Mouse (Mus musculus) inflammation-experienced regulatory T-cells, adult 6 months (primary cell): Measurements from ENCODE around the gene Gm37240. TPM values are rescaled to one million over a fixed set of nuclear protein-coding genes. Genes with fewer than 3 reads are reported as not detected.

Experiments
- ATAC-seq: one replicate; pipeline ENCODE4 v1.8.0; 2017
- polyA plus RNA-seq, 3 experiments: library from polyadenylated mRNA; unstranded; fragments of 100-300 nt; shearing (Covaris generic); gene quantifications; one replicate each; pipeline ENCODE4 v1.2.1; 2017

Gene Gm37240
- polyA plus RNA-seq, 3 experiments from 2014 or later = 0.74 to 4.1 (median 0.98) TPM

GRCm38 (mm10) chr3:85863996-85864395, 23.3 kb downstream of the Gm37240 start:
- no peak for ATAC-seq

- ATAC-seq = no peak
Observed at GRCm38 (mm10) chr3:85862886-85863285, 24.4 kb downstream of the Gm37240 start.

- no peak for ATAC-seq
Observed at GRCm38 (mm10) chr3:85860996-85861395, 26.3 kb downstream of the Gm37240 start.

- no peak for ATAC-seq
Observed at GRCm38 (mm10) chr3:85859311-85859710, 28.0 kb downstream of the Gm37240 start.

GRCm38 (mm10) chr3:85858140-85859135, 28.9 kb downstream of the Gm37240 start:
- ATAC-seq = peak; percentile 50

GRCm38 (mm10) chr3:85857083-85857482, 30.2 kb downstream of the Gm37240 start:
- no peak for ATAC-seq

GRCm38 (mm10) chr3:85855947-85856346, 31.4 kb downstream of the Gm37240 start:
- ATAC-seq = no peak

- ATAC-seq = no peak
Observed at GRCm38 (mm10) chr3:85855043-85855442, 32.3 kb downstream of the Gm37240 start.

- ATAC-seq = no peak
Observed at GRCm38 (mm10) chr3:85854143-85854542, 33.2 kb downstream of the Gm37240 start.

- ATAC-seq = no peak
Observed at GRCm38 (mm10) chr3:85853715-85854114, 33.6 kb downstream of the Gm37240 start.

GRCm38 (mm10) chr3:85850079-85850478, 37.2 kb downstream of the Gm37240 start:
- ATAC-seq = no peak

GRCm38 (mm10) chr3:85846316-85846715, 41.0 kb downstream of the Gm37240 start:
- no peak for ATAC-seq

- no peak for ATAC-seq
Observed at GRCm38 (mm10) chr3:85845341-85845740, 42.0 kb downstream of the Gm37240 start.

GRCm38 (mm10) chr3:85842881-85843218, 44.5 kb downstream of the Gm37240 start:
- no peak for ATAC-seq

GRCm38 (mm10) chr3:85842177-85842880, 45.0 kb downstream of the Gm37240 start:
- ATAC-seq = no peak

- no peak for ATAC-seq
Observed at GRCm38 (mm10) chr3:85841454-85842176, 45.7 kb downstream of the Gm37240 start.

- no peak for ATAC-seq
Observed at GRCm38 (mm10) chr3:85833627-85834026, 53.7 kb downstream of the Gm37240 start.

- no peak for ATAC-seq
Observed at GRCm38 (mm10) chr3:85832490-85833155, 54.7 kb downstream of the Gm37240 start.

- no peak for ATAC-seq
Observed at GRCm38 (mm10) chr3:85831785-85832184, 55.5 kb downstream of the Gm37240 start.

- ATAC-seq = no peak
Observed at GRCm38 (mm10) chr3:85829047-85829446, 58.3 kb downstream of the Gm37240 start.

GRCm38 (mm10) chr3:85827815-85828214, 59.5 kb downstream of the Gm37240 start:
- ATAC-seq = no peak

- ATAC-seq = no peak
Observed at GRCm38 (mm10) chr3:85827283-85827682, 60.0 kb downstream of the Gm37240 start.
